8 mouse cellular contexts compared by ENCODE assay signal in genomic region chr15:103503251-103503600, GRCm38 (mm10). TPM values are rescaled to one million over a fixed set of nuclear protein-coding genes. Genes with fewer than 3 reads are reported as not detected.
DNase-seq lines count a peak whose midpoint lies in the region; ATAC-seq and TF ChIP-seq lines count a peak whose summit lies in the region.

No protein-coding gene starts in this region.

- no peak for TF ChIP-seq EP300 in ES-Bruce4 (IDR thresholded peaks at IDR 0.05; ENCODE audit: insufficient read depth, low read depth, low read length)

- H3K9me3 ChIP-seq in heart, embryonic 14.5 days (ENCODE audit: control insufficient read depth, low read length): no peaks in the 10 kb centered on the region
- H3K9me3 ChIP-seq in ES-Bruce4 (replicated peaks; ENCODE audit: control insufficient read depth, insufficient read depth, low read length, poor library complexity, severe bottlenecking): no peaks in the 10 kb centered on the region
- no peaks in the 10 kb centered on the region for H3K9me3 ChIP-seq in forebrain, embryonic 15.5 days
- no peaks in the 10 kb centered on the region for H3K9me3 ChIP-seq in liver, embryonic 16.5 days (replicated peaks; ENCODE audit: control insufficient read depth, low read length)

- H3K36me3 ChIP-seq in heart, embryonic 14.5 days (ENCODE audit: control insufficient read depth, insufficient read depth, low read length): no peaks in the 10 kb centered on the region
- no peaks in the 10 kb centered on the region for H3K36me3 ChIP-seq in ES-Bruce4 (ENCODE audit: control insufficient read depth, insufficient read depth, low read length, poor library complexity, severe bottlenecking)
- H3K36me3 ChIP-seq in forebrain, embryonic 15.5 days: no peaks in the 10 kb centered on the region
- no peaks in the 10 kb centered on the region for H3K36me3 ChIP-seq in liver, embryonic 16.5 days (ENCODE audit: control insufficient read depth, insufficient read depth)

- WGBS in heart, embryonic 14.5 days: under 1% methylated on average over 14 of the region's 15 CpGs
- WGBS in forebrain, embryonic 15.5 days: under 1% methylated on average over 15 of the region's 15 CpGs
- WGBS in liver, embryonic 16.5 days (ENCODE audit: insufficient replicate concordance): 3% methylated on average over 15 of the region's 15 CpGs

- H3K4me1 ChIP-seq in heart, embryonic 14.5 days (ENCODE audit: control insufficient read depth in 2 of 2, insufficient read depth in 2 of 2, low read length in 2 of 2): peaks cover 0 to 5% of the 10 kb centered on the region in 2 experiments; a peak in 1 of 4 replicates
- H3K4me1 ChIP-seq in ES-Bruce4 (ENCODE audit: control insufficient read depth, insufficient read depth, low read length): peaks cover 3% of the 10 kb centered on the region
- peaks cover 32% of the 10 kb centered on the region for H3K4me1 ChIP-seq in forebrain, embryonic 15.5 days
- H3K4me1 ChIP-seq in liver, embryonic 16.5 days (ENCODE audit: control insufficient read depth, low read depth, low read length): peaks cover 3% of the 10 kb centered on the region; the same call in 1 of the 2 replicates

- H3K27me3 ChIP-seq in heart, embryonic 14.5 days (ENCODE audit: control insufficient read depth, insufficient read depth, low read length): peaks cover 18% of the 10 kb centered on the region
- peaks cover 4% of the 10 kb centered on the region; the same call in 1 of the 2 replicates for H3K27me3 ChIP-seq in ES-Bruce4 (ENCODE audit: control insufficient read depth, insufficient read depth, low read length, poor library complexity, severe bottlenecking)
- no peaks in the 10 kb centered on the region for H3K27me3 ChIP-seq in forebrain, embryonic 15.5 days
- H3K27me3 ChIP-seq in liver, embryonic 16.5 days (ENCODE audit: control insufficient read depth, insufficient read depth, low read depth, low read length): peaks cover 19% of the 10 kb centered on the region

- no peak for TF ChIP-seq POLR2A in ES-Bruce4 (IDR thresholded peaks at IDR 0.05; ENCODE audit: insufficient read depth, low read length)

- ATAC-seq in heart, embryonic 14.5 days (ENCODE audit: insufficient number of reproducible peaks, insufficient read depth, low FRiP score, low read depth): peak; percentile 38
- ATAC-seq in forebrain, embryonic 15.5 days (replicated peaks): peak; percentile 77
- no peak for ATAC-seq in liver, embryonic 16.5 days (ENCODE audit: low read depth)

- H3K4me3 ChIP-seq in heart, embryonic 14.5 days (ENCODE audit: control insufficient read depth in 1 of 2, insufficient read depth in 1 of 2, low read depth in 1 of 2, low read length in 2 of 2): peak overlapping the region; percentile 50 to 60
- peak overlapping the region; percentile 81 for H3K4me3 ChIP-seq in ES-Bruce4 (ENCODE audit: low read depth, low read length)
- H3K4me3 ChIP-seq in forebrain, embryonic 15.5 days: peak overlapping the region; percentile 77
- H3K4me3 ChIP-seq in liver, embryonic 16.5 days (ENCODE audit: low read depth, low read length): peak overlapping the region; percentile 41

- H3K4me2 ChIP-seq in heart, embryonic 14.5 days (ENCODE audit: low read length): peak overlapping the region; percentile 98
- peak overlapping the region; percentile 80 for H3K4me2 ChIP-seq in forebrain, embryonic 15.5 days (replicated peaks)
- H3K4me2 ChIP-seq in liver, embryonic 16.5 days (ENCODE audit: low read depth, low read length): peak overlapping the region; percentile 62

- H3K27ac ChIP-seq in heart, embryonic 14.5 days (replicated peaks in 1 of 2; ENCODE audit: control insufficient read depth in 1 of 2, insufficient read depth in 1 of 2, low read depth in 2 of 2, low read length in 2 of 2): no peak overlapping the region
- no peak overlapping the region for H3K27ac ChIP-seq in ES-Bruce4 (ENCODE audit: insufficient read depth, low read length)
- peak overlapping the region; percentile 62 for H3K27ac ChIP-seq in forebrain, embryonic 15.5 days (replicated peaks)
- no peak overlapping the region for H3K27ac ChIP-seq in liver, embryonic 16.5 days (ENCODE audit: low read length)

- TF ChIP-seq CTCF in ES-Bruce4 (IDR thresholded peaks at IDR 0.05; ENCODE audit: low read depth, low read length): no peak

- H3K9ac ChIP-seq in heart, embryonic 14.5 days (ENCODE audit: low read length): peak overlapping the region; percentile 70
- H3K9ac ChIP-seq in ES-Bruce4 (ENCODE audit: low read depth, poor library complexity, severe bottlenecking): peak overlapping the region; percentile 61
- peak overlapping the region; percentile 85 for H3K9ac ChIP-seq in forebrain, embryonic 15.5 days (replicated peaks)
- no peak overlapping the region for H3K9ac ChIP-seq in liver, embryonic 16.5 days (ENCODE audit: low read depth, low read length)

- DNase-seq in heart, adult 9 months (ENCODE audit: low spot score in 2 of 2): no peak
- no peak for DNase-seq in ovary, postnatal 36 days (ENCODE audit: low spot score)
- DNase-seq in adipocyte (ENCODE audit: low spot score): no peak
- DNase-seq in urinary bladder, postnatal 25 days (ENCODE audit: low spot score): no peak

RNA-seq across cellular contexts. Expression of gene Pde1b, which starts 0.4 kb away (rescaled TPM):
- 3.6 and 3.7 TPM in 2 replicates for polyA plus RNA-seq in heart, embryonic 14.5 days (2014; fragmentation: Nextera tagmentation; extraction: Ambion mirVana)
- polyA plus RNA-seq in ES-Bruce4 (2011; ENCODE audit: insufficient read depth, insufficient read length, low read depth, missing spikeins): 20.0 and 21.7 TPM in 2 replicates
- polyA plus RNA-seq in forebrain, embryonic 15.5 days (2015; fragmentation: Nextera tagmentation; extraction: Ambion mirVana): 71.3 and 73.2 TPM in 2 replicates
- polyA plus RNA-seq in liver, embryonic 16.5 days (2015; fragmentation: Nextera tagmentation; extraction: Ambion mirVana): 0.31 and 0.34 TPM in 2 replicates

RNA-seq across cellular contexts. Expression of gene Ppp1r1a, which starts 34.6 kb away (rescaled TPM):
- polyA plus RNA-seq in heart, embryonic 14.5 days (2014; fragmentation: Nextera tagmentation; extraction: Ambion mirVana): 77.9 and 87.1 TPM in 2 replicates
- polyA plus RNA-seq in ES-Bruce4 (2011; ENCODE audit: insufficient read depth, insufficient read length, low read depth, missing spikeins): 19.9 and 24.6 TPM in 2 replicates
- polyA plus RNA-seq in forebrain, embryonic 15.5 days (2015; fragmentation: Nextera tagmentation; extraction: Ambion mirVana): 100 TPM in 2 replicates
- 0.36 and 1.0 TPM in 2 replicates for polyA plus RNA-seq in liver, embryonic 16.5 days (2015; fragmentation: Nextera tagmentation; extraction: Ambion mirVana)

RNA-seq across cellular contexts. Expression of gene Nckap1l, which starts 49.6 kb away (rescaled TPM):
- polyA plus RNA-seq in heart, embryonic 14.5 days (2014; fragmentation: Nextera tagmentation; extraction: Ambion mirVana): 1.9 and 3.3 TPM in 2 replicates
- 0.33 and 0.49 TPM in 2 replicates for polyA plus RNA-seq in ES-Bruce4 (2011; ENCODE audit: insufficient read depth, insufficient read length, low read depth, missing spikeins)
- 1.4 and 1.8 TPM in 2 replicates for polyA plus RNA-seq in forebrain, embryonic 15.5 days (2015; fragmentation: Nextera tagmentation; extraction: Ambion mirVana)
- polyA plus RNA-seq in liver, embryonic 16.5 days (2015; fragmentation: Nextera tagmentation; extraction: Ambion mirVana): 8.1 TPM in 2 replicates

RNA-seq across cellular contexts. Expression of gene Gtsf2, which starts 55.0 kb away (rescaled TPM):
- polyA plus RNA-seq in heart, embryonic 14.5 days (2014; fragmentation: Nextera tagmentation; extraction: Ambion mirVana): not detected in 2 replicates
- polyA plus RNA-seq in ES-Bruce4 (2011; ENCODE audit: insufficient read depth, insufficient read length, low read depth, missing spikeins): not detected in 2 replicates
- polyA plus RNA-seq in forebrain, embryonic 15.5 days (2015; fragmentation: Nextera tagmentation; extraction: Ambion mirVana): not detected in 2 replicates
- polyA plus RNA-seq in liver, embryonic 16.5 days (2015; fragmentation: Nextera tagmentation; extraction: Ambion mirVana): not detected in 2 replicates

Comparison
In these comparisons a context has a peak if more than half of its experiments do, and no peak if none do; other contexts are left out.
1. RNA of gene Ppp1r1a, which starts 34.6 kb away (polyA plus RNA-seq): 100 TPM in forebrain, embryonic 15.5 days, 77.9 to 87.1 TPM in heart, embryonic 14.5 days and 19.9 to 24.6 TPM in ES-Bruce4; 0.36 to 1.0 TPM in liver, embryonic 16.5 days; every median in the first group is over 10 times any median in the second.
2. Peak in every context shown above with its lines, with median percentiles within 50 percentile points of each other: H3K4me2 ChIP-seq and H3K4me3 ChIP-seq.